Mouse (Mus musculus) olfactory bulb, adult 2 months (tissue): Measurements from ENCODE around the gene Fryl. TPM values are rescaled to one million over a fixed set of nuclear protein-coding genes. Genes with fewer than 3 reads are reported as not detected.
A peak's percentile ranks its signal among the peaks of the same experiment; 100 is the strongest.

Experiments used
- H3K27ac ChIP-seq: fragments of 200-500 bp; 2 replicates; pipeline ENCODE4 v1.5.1; 2012; ENCODE audit warnings: low read depth, low read length; ENCODE audit not compliant: insufficient read depth
- H3K4me1 ChIP-seq: fragments of 200-500 bp; 2 replicates; pipeline ENCODE4 v1.6.1; 2012; ENCODE audit warnings: low read length; ENCODE audit not compliant: control insufficient read depth, insufficient read depth
- H3K4me3 ChIP-seq: fragments of 200-500 bp; 2 replicates; pipeline ENCODE4 v1.5.1; 2012; ENCODE audit warnings: mild to moderate bottlenecking, low read depth, low read length, moderate library complexity; ENCODE audit not compliant: insufficient read depth
- CTCF ChIP-seq: fragments of 200-500 bp; IDR thresholded peaks from 2 replicates; pipeline ENCODE4 v1.5.1; 2012; ENCODE audit warnings: low read depth, mild to moderate bottlenecking, low read length, moderate library complexity; ENCODE audit not compliant: insufficient read depth
- POLR2A ChIP-seq: fragments of 200-500 bp; IDR thresholded peaks from 2 replicates; pipeline ENCODE4 v1.6.1; 2012; ENCODE audit warnings: mild to moderate bottlenecking, low read depth, low read length, moderate library complexity; ENCODE audit not compliant: insufficient read depth
- WGBS: fragments of 180-500 bp; shearing (Covaris S2); methylation state at CpG from one replicate; pipeline ENCODE4 v1.1.7; 2018; 5-methylcytosine and 5-hydroxymethylcytosine counted together
- polyA plus RNA-seq: library from polyadenylated mRNA; stranded (reverse); fragments of >200 nt; gene quantifications from 2 replicates; pipeline ENCODE4 v1.2.4, GENCODE M21; 2012; ENCODE audit warnings: low replicate concordance; ENCODE audit not compliant: missing spikeins, insufficient read depth, insufficient read length

Fryl gene
- polyA plus RNA-seq, 1 experiment: not detected

DNA sequence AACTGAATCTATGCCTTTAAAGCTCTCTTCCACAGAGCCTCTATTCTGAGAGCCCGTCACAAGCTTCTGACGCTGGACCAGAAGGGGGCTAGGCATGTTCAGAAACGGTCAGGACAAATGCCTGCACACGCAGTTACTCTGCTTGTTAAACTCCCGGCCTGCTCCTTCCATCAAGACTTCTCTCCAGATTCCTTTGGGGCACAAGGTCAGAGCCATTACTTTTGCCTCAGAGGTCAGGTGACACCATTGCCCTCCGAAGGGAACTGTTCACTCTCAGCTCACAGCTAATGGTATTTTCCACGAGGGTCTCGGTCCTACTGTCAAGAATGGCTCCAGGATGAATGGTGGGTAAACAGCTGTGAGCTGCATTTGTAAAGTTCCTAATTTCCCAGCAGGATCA, 164.2 kb downstream of the Fryl start:
- Histone ChIP-seq H3K4me1 (peaks cover 2% of the 10 kb centered on the region; the same call in 1 of the 2 replicates), H3K27ac (no peak overlapping the region), H3K4me3 (no peak overlapping the region)
- WGBS: 89% methylated on average over 8 of the region's 8 CpGs
- TF ChIP-seq CTCF: no peak
- no peak for TF ChIP-seq POLR2A

DNA sequence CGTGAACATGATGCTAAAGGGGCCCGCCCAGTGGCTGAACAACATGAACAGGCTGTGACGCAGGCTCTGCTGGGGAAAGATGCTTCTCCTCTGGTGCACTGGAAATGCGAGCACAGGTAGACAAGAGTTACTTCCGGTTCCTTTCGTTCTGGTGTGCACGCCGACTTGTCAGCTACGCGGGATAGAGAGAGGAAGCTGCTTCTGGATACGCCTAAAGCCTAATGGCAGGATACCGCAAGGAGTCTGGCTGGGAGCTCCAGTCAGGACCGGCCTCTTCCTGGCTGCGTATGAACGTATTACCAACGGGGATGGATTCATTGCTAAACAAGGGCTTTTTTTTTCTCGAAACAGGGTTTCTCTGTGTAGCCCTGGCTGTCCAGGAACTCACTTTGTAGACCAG, 167.3 kb downstream of the Fryl start:
- Histone ChIP-seq H3K4me3 (no peak overlapping the region), H3K4me1 (peaks cover 7% of the 10 kb centered on the region; the same call in 1 of the 2 replicates), H3K27ac (no peak overlapping the region)
- TF ChIP-seq POLR2A: no peak
- TF ChIP-seq CTCF: no peak
- WGBS: 95% methylated on average over 17 of the region's 17 CpGs

DNA sequence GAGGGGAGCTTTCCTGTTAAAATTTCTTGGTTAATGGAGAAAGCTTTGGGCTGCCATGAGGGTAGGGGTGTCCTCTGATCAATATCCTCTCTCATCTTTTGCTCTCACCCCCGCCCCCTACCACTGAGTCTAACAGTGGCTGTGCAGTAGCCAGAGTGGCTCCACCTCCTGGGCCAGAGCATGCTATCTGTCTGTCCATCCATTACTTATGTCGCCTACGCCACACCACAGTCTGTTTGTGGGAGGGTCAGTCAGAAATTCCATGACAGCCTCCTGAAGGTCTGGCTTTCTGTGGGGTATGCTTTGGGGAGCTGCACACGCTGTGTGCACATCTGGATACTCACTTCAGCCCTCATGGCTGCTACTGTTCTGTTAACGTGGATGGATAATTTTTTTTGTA, 174.9 kb downstream of the Fryl start:
- no peak for TF ChIP-seq POLR2A
- no peak for TF ChIP-seq CTCF
- H3K4me1 ChIP-seq: no peaks in the 10 kb centered on the region
- H3K4me3 ChIP-seq: no peak overlapping the region
- H3K27ac ChIP-seq: no peak overlapping the region
- 96% methylated on average over 5 of the region's 5 CpGs for WGBS

- TF ChIP-seq CTCF (no peak), POLR2A (no peak)
- Histone ChIP-seq H3K27ac (no peak overlapping the region), H3K4me3 (no peak overlapping the region), H3K4me1 (no peaks in the 10 kb centered on the region)
- 85% methylated on average over 5 of the region's 5 CpGs for WGBS
Measured at GRCm38 (mm10) chr5:73079801-73080200, 176.6 kb downstream of the Fryl start.

DNA sequence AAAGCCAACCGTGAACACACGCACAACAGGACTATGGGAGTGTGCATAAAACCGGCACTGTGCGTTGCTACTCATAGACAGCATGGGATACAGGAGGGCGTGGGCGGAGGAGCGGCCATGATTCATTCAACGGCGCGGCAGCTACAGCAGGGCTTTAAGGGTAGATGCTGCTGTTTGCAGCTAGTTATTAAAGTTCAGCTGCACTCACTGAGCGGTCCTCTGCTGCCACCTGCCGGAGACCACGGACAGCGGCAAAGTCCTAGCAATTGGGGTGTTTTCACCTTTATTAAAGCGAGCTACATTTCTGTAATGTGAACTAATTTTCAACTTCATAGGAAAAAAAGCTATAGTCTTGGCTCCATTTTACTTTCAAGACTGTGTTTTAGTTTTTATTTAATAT, 185.1 kb downstream of the Fryl start:
- Histone ChIP-seq H3K4me1 (peaks cover 6% of the 10 kb centered on the region; the same call in 1 of the 2 replicates), H3K4me3 (peak overlapping the region; percentile 1; the same call in 1 of the 2 replicates), H3K27ac (no peak overlapping the region)
- WGBS: 9% methylated on average over 15 of the region's 15 CpGs
- TF ChIP-seq POLR2A: no peak
- peak; percentile 92 for TF ChIP-seq CTCF

GRCm38 (mm10) chr5:73066946-73067345, 189.5 kb downstream of the Fryl start:
- WGBS: 54% methylated on average over 6 of the region's 6 CpGs
- Histone ChIP-seq H3K27ac (no peak overlapping the region), H3K4me3 (no peak overlapping the region), H3K4me1 (peaks cover 6% of the 10 kb centered on the region; the same call in 1 of the 2 replicates)
- TF ChIP-seq POLR2A (no peak), CTCF (no peak)

DNA sequence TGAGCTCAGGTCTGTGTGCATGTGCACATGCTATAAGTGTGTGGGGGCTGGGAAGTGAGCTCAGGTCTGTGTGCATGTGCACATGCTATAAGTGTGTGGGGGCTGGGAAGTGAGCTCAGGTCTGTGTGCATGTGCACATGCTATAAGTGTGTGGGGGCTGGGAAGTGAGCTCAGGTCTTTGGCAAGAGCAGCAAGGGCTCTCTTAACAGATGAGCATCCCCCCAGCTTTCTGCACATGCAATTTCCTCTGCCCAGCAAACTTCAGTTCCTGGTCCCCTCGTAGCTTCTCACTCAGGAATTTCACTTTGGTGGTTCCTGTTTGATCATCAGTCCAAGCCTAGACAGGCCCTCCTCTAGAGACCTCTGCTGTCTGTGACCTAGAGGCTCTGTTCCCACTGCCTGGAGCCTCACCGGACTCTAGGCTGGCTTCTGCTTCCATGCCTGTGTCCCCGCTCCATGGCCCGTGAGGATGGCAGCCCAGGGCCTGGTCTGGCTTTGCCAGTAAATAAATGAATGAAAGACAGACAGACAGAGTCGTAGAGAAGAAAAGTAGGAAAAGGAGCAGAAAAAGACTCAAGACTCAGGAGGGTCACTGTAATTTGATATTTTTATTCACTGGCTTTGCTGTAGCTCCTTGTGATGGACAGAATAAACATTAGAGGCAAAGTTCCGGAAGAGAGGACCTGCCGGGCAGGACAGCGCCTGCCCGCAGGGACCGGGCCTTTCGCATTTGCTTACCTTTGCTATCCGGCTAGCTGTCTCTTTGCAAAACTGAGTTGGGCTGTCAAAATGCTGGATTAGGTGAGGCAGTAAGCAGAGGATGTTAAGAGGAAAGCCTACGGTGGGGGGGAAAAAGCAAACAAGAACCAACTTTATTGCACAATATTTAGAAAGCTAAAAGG, 192.4 kb downstream of the Fryl start:
- TF ChIP-seq POLR2A (no peak), CTCF (no peak)
- 85% methylated on average over 13 of the region's 13 CpGs for WGBS
- Histone ChIP-seq H3K4me3 (no peak overlapping the region), H3K4me1 (peaks cover 5% of the 10 kb centered on the region; the same call in 1 of the 2 replicates), H3K27ac (no peak overlapping the region)

GRCm38 (mm10) chr5:73061506-73062155, 194.8 kb downstream of the Fryl start:
- 23% methylated on average over 11 of the region's 11 CpGs for WGBS
- Histone ChIP-seq H3K27ac (no peak overlapping the region), H3K4me1 (peaks cover 2% of the 10 kb centered on the region; the same call in 1 of the 2 replicates), H3K4me3 (no peak overlapping the region)
- TF ChIP-seq CTCF (no peak), POLR2A (no peak)

DNA sequence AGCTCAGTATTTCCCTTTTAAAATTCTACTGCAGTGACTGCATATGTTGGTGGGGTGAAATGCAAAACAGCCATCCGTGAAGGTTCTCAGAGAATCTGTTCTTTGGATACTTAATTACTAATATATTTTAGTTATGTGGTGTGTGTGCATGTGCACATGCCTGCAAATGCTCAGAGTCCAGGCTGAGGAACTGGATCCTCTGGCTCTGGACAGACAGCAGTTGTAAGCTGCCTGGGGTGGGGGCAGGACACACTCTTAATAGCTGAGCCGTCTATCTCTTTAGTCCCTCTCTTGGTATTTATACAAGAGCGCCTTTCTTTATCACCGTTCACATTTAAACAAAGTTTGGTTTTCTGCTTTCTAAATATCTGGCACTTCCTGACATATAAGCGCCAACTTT, 199.5 kb downstream of the Fryl start:
- H3K4me1 ChIP-seq: peaks cover 2% of the 10 kb centered on the region; the same call in 1 of the 2 replicates
- 89% methylated on average over 5 of the region's 5 CpGs for WGBS
- H3K4me3 ChIP-seq: no peak overlapping the region
- TF ChIP-seq CTCF: no peak
- no peak for TF ChIP-seq POLR2A
- no peak overlapping the region for H3K27ac ChIP-seq
